Mouse (Mus musculus): ENCODE data around the gene Fap. TPM values are rescaled to one million over a fixed set of nuclear protein-coding genes. Genes with fewer than 3 reads are reported as not detected.

Gene Fap
- total RNA-seq, 1 experiment: not detected

- no peak overlapping the region for H3K4me3 ChIP-seq (ENCODE audit: insufficient read depth in 1 of 2, low read depth in 1 of 2, low read length in 2 of 2, poor library complexity in 1 of 2, severe bottlenecking in 1 of 2)
Observed at GRCm38 (mm10) chr2:62564687-62565086, 9.2 kb downstream of the Fap start.

GRCm38 (mm10) chr2:62562661-62563485 is 11.0 kb downstream of the Fap start:
- no peak overlapping the region for H3K27ac ChIP-seq (ENCODE audit: insufficient read depth, low read depth, low read length, poor library complexity, severe bottlenecking)
- no peaks in the 10 kb centered on the region for H3K4me1 ChIP-seq (ENCODE audit: control insufficient read depth in 2 of 2, insufficient read depth in 2 of 2, low read length in 2 of 2, poor library complexity in 1 of 2)
- H3K36me3 ChIP-seq (ENCODE audit: control insufficient read depth, insufficient read depth, low read length, poor library complexity, severe bottlenecking): no peaks in the 10 kb centered on the region
- TF ChIP-seq HCFC1 (IDR thresholded peaks at IDR 0.05; ENCODE audit: borderline replicate concordance, insufficient read depth, low read length): no peak
- TF ChIP-seq CHD2 (IDR thresholded peaks at IDR 0.05; ENCODE audit: low read depth, low read length): no peak
- no peak for TF ChIP-seq ZNF384 (IDR thresholded peaks at IDR 0.05; ENCODE audit: low read depth, low read length)
- TF ChIP-seq MAFK (IDR thresholded peaks at IDR 0.05; ENCODE audit: insufficient read depth, low read depth, low read length): no peak
- no peak for TF ChIP-seq ZC3H11A (IDR thresholded peaks at IDR 0.05; ENCODE audit: borderline replicate concordance, low read depth, low read length)
- H3K9me3 ChIP-seq (ENCODE audit: control insufficient read depth, insufficient read depth, low read depth, low read length): no peaks in the 10 kb centered on the region
- H3K9ac ChIP-seq (ENCODE audit: insufficient read depth, low read depth, low read length, poor library complexity, severe bottlenecking): no peak overlapping the region
- in situ Hi-C loops (cut with MboI; ENCODE audit: low sequenced_read_pairs in 2 of 2, unreplicated experiment in 2 of 2): no loop called here
- no peak overlapping the region for H3K4me3 ChIP-seq (ENCODE audit: insufficient read depth in 1 of 2, low read depth in 1 of 2, low read length in 2 of 2, poor library complexity in 1 of 2, severe bottlenecking in 1 of 2)
- DNase-seq (ENCODE audit: low read depth, low spot score): no peak

More at GRCm38 (mm10) chr2:62564687-62565086, 9.2 kb downstream of the Fap start:
- Histone ChIP-seq H3K9ac (ENCODE audit: insufficient read depth, low read depth, low read length, poor library complexity, severe bottlenecking) (no peak overlapping the region), H3K36me3 (ENCODE audit: control insufficient read depth, insufficient read depth, low read length, poor library complexity, severe bottlenecking) (no peaks in the 10 kb centered on the region), H3K4me1 (ENCODE audit: control insufficient read depth in 2 of 2, insufficient read depth in 2 of 2, low read length in 2 of 2, poor library complexity in 1 of 2) (no peaks in the 10 kb centered on the region), H3K27ac (ENCODE audit: insufficient read depth, low read depth, low read length, poor library complexity, severe bottlenecking) (no peak overlapping the region), H3K9me3 (ENCODE audit: control insufficient read depth, insufficient read depth, low read depth, low read length) (no peaks in the 10 kb centered on the region)
- no peak for DNase-seq (ENCODE audit: low read depth, low spot score)
- TF ChIP-seq ZC3H11A (IDR thresholded peaks at IDR 0.05; ENCODE audit: borderline replicate concordance, low read depth, low read length): no peak
- TF ChIP-seq MAFK (IDR thresholded peaks at IDR 0.05; ENCODE audit: insufficient read depth, low read depth, low read length): no peak
- no peak for TF ChIP-seq HCFC1 (IDR thresholded peaks at IDR 0.05; ENCODE audit: borderline replicate concordance, insufficient read depth, low read length)
- no peak for TF ChIP-seq ZNF384 (IDR thresholded peaks at IDR 0.05; ENCODE audit: low read depth, low read length)
- no peak for TF ChIP-seq CHD2 (IDR thresholded peaks at IDR 0.05; ENCODE audit: low read depth, low read length)
- in situ Hi-C loops (cut with MboI; ENCODE audit: low sequenced_read_pairs in 2 of 2, unreplicated experiment in 2 of 2): no loop called here

GRCm38 (mm10) chr2:62557417-62557816 is 16.5 kb downstream of the Fap start:
- H3K36me3 ChIP-seq (ENCODE audit: control insufficient read depth, insufficient read depth, low read length, poor library complexity, severe bottlenecking): no peaks in the 10 kb centered on the region
- TF ChIP-seq ZNF384 (IDR thresholded peaks at IDR 0.05; ENCODE audit: low read depth, low read length) (no peak), CHD2 (IDR thresholded peaks at IDR 0.05; ENCODE audit: low read depth, low read length) (no peak), MAFK (IDR thresholded peaks at IDR 0.05; ENCODE audit: insufficient read depth, low read depth, low read length) (no peak)
- no peaks in the 10 kb centered on the region for H3K4me1 ChIP-seq (ENCODE audit: control insufficient read depth in 2 of 2, insufficient read depth in 2 of 2, low read length in 2 of 2, poor library complexity in 1 of 2)
- peak; percentile 15 for DNase-seq (ENCODE audit: low read depth, low spot score)
- in situ Hi-C loops (cut with MboI; ENCODE audit: low sequenced_read_pairs in 2 of 2, unreplicated experiment in 2 of 2): no loop called here
- H3K9me3 ChIP-seq (ENCODE audit: control insufficient read depth, insufficient read depth, low read depth, low read length): no peaks in the 10 kb centered on the region
- no peak overlapping the region for H3K9ac ChIP-seq (ENCODE audit: insufficient read depth, low read depth, low read length, poor library complexity, severe bottlenecking)
- H3K4me3 ChIP-seq (ENCODE audit: insufficient read depth in 1 of 2, low read depth in 1 of 2, low read length in 2 of 2, poor library complexity in 1 of 2, severe bottlenecking in 1 of 2): no peak overlapping the region
- H3K27ac ChIP-seq (ENCODE audit: insufficient read depth, low read depth, low read length, poor library complexity, severe bottlenecking): no peak overlapping the region

- in situ Hi-C loops (cut with MboI; ENCODE audit: low sequenced_read_pairs in 2 of 2, unreplicated experiment in 2 of 2): no loop called here
- no peaks in the 10 kb centered on the region for H3K4me1 ChIP-seq (ENCODE audit: control insufficient read depth in 2 of 2, insufficient read depth in 2 of 2, low read length in 2 of 2, poor library complexity in 1 of 2)
- DNase-seq (ENCODE audit: low read depth, low spot score): no peak
- no peak overlapping the region for H3K27ac ChIP-seq (ENCODE audit: insufficient read depth, low read depth, low read length, poor library complexity, severe bottlenecking)
- H3K4me3 ChIP-seq (ENCODE audit: insufficient read depth in 1 of 2, low read depth in 1 of 2, low read length in 2 of 2, poor library complexity in 1 of 2, severe bottlenecking in 1 of 2): no peak overlapping the region
- H3K36me3 ChIP-seq (ENCODE audit: control insufficient read depth, insufficient read depth, low read length, poor library complexity, severe bottlenecking): no peaks in the 10 kb centered on the region
- no peak for TF ChIP-seq MAFK (IDR thresholded peaks at IDR 0.05; ENCODE audit: insufficient read depth, low read depth, low read length)
- no peak for TF ChIP-seq ZC3H11A (IDR thresholded peaks at IDR 0.05; ENCODE audit: borderline replicate concordance, low read depth, low read length)
- no peak for TF ChIP-seq HCFC1 (IDR thresholded peaks at IDR 0.05; ENCODE audit: borderline replicate concordance, insufficient read depth, low read length)
- TF ChIP-seq ZNF384 (IDR thresholded peaks at IDR 0.05; ENCODE audit: low read depth, low read length): no peak
- no peak for TF ChIP-seq CHD2 (IDR thresholded peaks at IDR 0.05; ENCODE audit: low read depth, low read length)
- H3K9me3 ChIP-seq (ENCODE audit: control insufficient read depth, insufficient read depth, low read depth, low read length): no peaks in the 10 kb centered on the region
- H3K9ac ChIP-seq (ENCODE audit: insufficient read depth, low read depth, low read length, poor library complexity, severe bottlenecking): no peak overlapping the region
Observed at GRCm38 (mm10) chr2:62556349-62556748, 17.5 kb downstream of the Fap start.
